Mouse (Mus musculus) embryonic facial prominence, embryonic 11.5 days (tissue): Measurements from ENCODE around the gene Gcsh. TPM values are rescaled to one million over a fixed set of nuclear protein-coding genes. Genes with fewer than 3 reads are reported as not detected.
A peak's percentile ranks its signal among the peaks of the same experiment; 100 is the strongest.

Experiments used
- ATAC-seq: fragments of 200-750 bp; cut with Nextera tagmentation; replicated peaks from 2 replicates; pipeline ENCODE4 v1.8.0; 2017; ENCODE audit warnings: low read depth; ENCODE audit not compliant: insufficient number of reproducible peaks, low FRiP score, low TSS enrichment
- DNase-seq: peaks from one replicate; pipeline ENCODE4 v3.0.0-alpha.2; 2015; ENCODE audit warnings: low spot score
- H3K27ac ChIP-seq: fragments of 300-500 bp; sonication (generic); replicated peaks from 2 replicates; pipeline ENCODE4 v1.5.1; 2014; ENCODE audit warnings: mild to moderate bottlenecking, low read depth, low read length, control low read depth
- H3K27me3 ChIP-seq: fragments of 300-500 bp; sonication (generic); 2 replicates; pipeline ENCODE4 v1.6.1; 2014; ENCODE audit warnings: mild to moderate bottlenecking, low read length, moderate library complexity, mixed read lengths; ENCODE audit not compliant: control insufficient read depth, insufficient read depth
- H3K36me3 ChIP-seq: fragments of 300-500 bp; sonication (generic); replicated peaks from 2 replicates; pipeline ENCODE4 v1.6.1; 2014; ENCODE audit warnings: low read depth, mild to moderate bottlenecking, low read length, moderate library complexity, mixed read lengths; ENCODE audit not compliant: control insufficient read depth, insufficient read depth
- H3K4me1 ChIP-seq: fragments of 300-500 bp; sonication (generic); 2 replicates; pipeline ENCODE4 v1.6.1; 2014; ENCODE audit warnings: low read length, mixed read lengths; ENCODE audit not compliant: control insufficient read depth, insufficient read depth
- H3K4me2 ChIP-seq: fragments of 300-500 bp; sonication (generic); 2 replicates; pipeline ENCODE4 v1.6.1; 2014; ENCODE audit warnings: low read depth, mild to moderate bottlenecking, control low read depth, low read length, moderate library complexity
- H3K4me3 ChIP-seq: fragments of 300-500 bp; sonication (generic); 2 replicates; pipeline ENCODE4 v1.5.1; 2014; ENCODE audit warnings: low read depth, low read length, control low read depth
- H3K9ac ChIP-seq: fragments of 300-500 bp; sonication (generic); replicated peaks from 2 replicates; pipeline ENCODE4 v1.6.1; 2014; ENCODE audit warnings: mild to moderate bottlenecking, control low read depth, low read length
- H3K9me3 ChIP-seq: fragments of 300-500 bp; sonication (generic); replicated peaks from 2 replicates; pipeline ENCODE4 v1.6.1; 2016; ENCODE audit warnings: mild to moderate bottlenecking, low read length, inconsistent platforms, mixed read lengths; ENCODE audit not compliant: control insufficient read depth
- WGBS: fragments of 180-500 bp; shearing (Covaris S2); extraction: QIAGEN DNeasy Blood & Tissue Kit; methylation state at CpG from one replicate; pipeline ENCODE4 v1.1.7; 2014; 5-methylcytosine and 5-hydroxymethylcytosine counted together
- polyA plus RNA-seq: library from polyadenylated mRNA; unstranded; fragments of >200 nt; fragmentation: Nextera tagmentation; extraction: Ambion mirVana; gene quantifications from 2 replicates; pipeline ENCODE4 v1.2.1, GENCODE M21; 2014

Gene Gcsh
- polyA plus RNA-seq: 166 and 167 TPM in 2 replicates

DNA sequence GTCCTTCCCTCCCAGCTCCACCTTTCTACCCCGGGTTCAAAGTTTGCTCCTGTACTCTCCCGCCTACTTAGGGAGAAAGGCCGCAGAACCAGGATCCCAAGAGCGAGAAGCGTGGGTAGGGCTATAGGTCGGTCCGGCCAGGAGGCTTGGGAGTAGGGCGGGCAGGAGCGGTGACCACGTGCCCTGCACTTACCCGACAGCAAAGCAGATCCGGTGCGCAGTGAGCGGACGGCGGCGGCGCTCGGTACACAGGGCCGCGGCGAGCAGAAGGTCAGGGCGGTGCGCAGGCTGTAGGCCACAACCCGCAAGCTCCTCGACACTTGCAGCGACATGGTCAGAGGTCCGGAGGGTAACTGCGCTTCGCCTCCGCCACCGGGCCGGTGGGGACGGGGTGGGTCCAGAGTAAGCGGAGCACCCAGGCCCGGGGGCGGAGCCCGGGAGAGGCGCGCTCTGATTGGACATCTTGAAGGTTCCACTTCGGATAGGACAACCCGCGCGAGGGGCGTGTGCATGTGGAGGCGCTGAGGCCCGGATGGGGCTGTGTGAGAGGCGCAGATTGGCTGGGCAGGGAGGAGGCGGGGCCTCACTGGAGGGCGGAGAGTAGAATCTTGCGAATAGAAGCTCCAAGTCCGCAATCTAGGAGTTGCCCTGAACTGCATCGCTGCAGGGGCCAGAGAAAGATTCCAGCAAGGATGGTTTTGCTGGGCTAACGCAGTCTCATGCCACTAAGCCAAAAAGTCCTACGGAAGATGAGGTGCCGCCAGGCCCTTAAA is at the start of gene Gcsh:
Gcsh (minus strand) TSS at position 443 of the 773 bp plus-strand sequence.
- Histone ChIP-seq H3K4me2 (peak within 1 kb of the TSS; percentile 65), H3K4me3 (peak within 1 kb of the TSS; percentile 64), H3K27me3 (no peaks in the 10 kb centered on the region), H3K9ac (peak within 1 kb of the TSS; percentile 65), H3K4me1 (no peaks in the 10 kb centered on the region), H3K9me3 (no peaks in the 10 kb centered on the region), H3K36me3 (no peaks in the 10 kb centered on the region), H3K27ac (no peak within 1 kb of the TSS; the same call in 1 of the 2 replicates)
- ATAC-seq: peak; percentile 100
- DNase-seq: peak; percentile 100
- WGBS: 0% methylated on average over 56 of the region's 56 CpGs

DNA sequence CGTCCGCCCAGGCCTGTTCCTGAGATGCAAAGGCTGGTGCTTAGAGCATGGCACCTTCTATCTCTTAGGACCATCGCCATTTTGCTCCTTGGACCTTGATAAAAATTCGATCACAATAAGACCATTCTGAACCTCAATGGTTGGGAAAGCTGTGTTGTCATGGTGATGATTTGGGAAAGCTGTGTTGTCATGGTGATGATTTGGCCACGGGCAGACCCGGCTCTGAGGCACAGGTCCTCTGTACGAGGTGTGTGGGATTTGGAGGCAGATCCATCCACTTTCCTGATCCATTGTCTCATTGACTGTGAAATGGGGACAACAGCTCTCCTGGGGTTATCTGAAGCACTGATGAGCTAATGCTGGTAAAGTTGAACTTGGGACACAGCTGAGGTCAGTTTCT is 46.5 kb upstream of the Gcsh start:
- DNase-seq (no peak), ATAC-seq (no peak)
- Histone ChIP-seq H3K27me3 (no peaks in the 10 kb centered on the region), H3K9ac (no peak overlapping the region), H3K36me3 (no peaks in the 10 kb centered on the region), H3K4me3 (no peak overlapping the region), H3K4me1 (no peaks in the 10 kb centered on the region), H3K4me2 (no peak overlapping the region), H3K9me3 (no peaks in the 10 kb centered on the region), H3K27ac (no peak overlapping the region)
- WGBS: 71% methylated on average over 7 of the region's 7 CpGs

DNA sequence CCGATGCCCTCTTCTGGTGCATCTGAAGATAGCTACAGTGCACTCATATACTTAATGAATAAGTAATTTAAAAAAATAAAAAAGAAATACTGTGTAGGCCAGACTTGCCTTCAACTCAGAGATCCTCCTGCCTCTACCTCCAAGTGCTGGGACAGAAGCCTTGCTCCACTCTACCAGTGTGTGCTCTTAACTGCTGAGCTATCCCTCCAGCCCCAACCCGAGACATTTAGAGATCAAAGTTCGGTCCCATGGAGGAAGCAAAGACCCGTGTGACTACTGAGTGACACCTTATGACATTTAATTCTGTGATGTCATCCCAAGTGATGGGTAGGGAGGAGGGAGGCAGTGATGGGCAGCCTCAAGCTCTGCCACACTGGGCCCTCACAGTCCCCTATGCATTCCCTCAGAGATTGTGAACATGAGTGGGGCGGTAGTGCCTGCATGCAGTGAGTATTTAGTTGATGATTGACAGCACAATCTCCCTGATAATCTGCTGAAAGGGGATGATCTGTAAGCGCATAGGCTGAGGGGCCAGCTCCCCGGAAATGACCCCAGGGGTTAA is 44.1 kb upstream of the Gcsh start:
- no peak overlapping the region for H3K9ac ChIP-seq
- no peaks in the 10 kb centered on the region for H3K4me1 ChIP-seq
- no peak overlapping the region for H3K4me2 ChIP-seq
- H3K27ac ChIP-seq: no peak overlapping the region
- H3K36me3 ChIP-seq: no peaks in the 10 kb centered on the region
- H3K27me3 ChIP-seq: no peaks in the 10 kb centered on the region
- no peak overlapping the region for H3K4me3 ChIP-seq
- DNase-seq: no peak
- ATAC-seq: no peak
- H3K9me3 ChIP-seq: no peaks in the 10 kb centered on the region
- WGBS: 81% methylated on average over 7 of the region's 7 CpGs

DNA sequence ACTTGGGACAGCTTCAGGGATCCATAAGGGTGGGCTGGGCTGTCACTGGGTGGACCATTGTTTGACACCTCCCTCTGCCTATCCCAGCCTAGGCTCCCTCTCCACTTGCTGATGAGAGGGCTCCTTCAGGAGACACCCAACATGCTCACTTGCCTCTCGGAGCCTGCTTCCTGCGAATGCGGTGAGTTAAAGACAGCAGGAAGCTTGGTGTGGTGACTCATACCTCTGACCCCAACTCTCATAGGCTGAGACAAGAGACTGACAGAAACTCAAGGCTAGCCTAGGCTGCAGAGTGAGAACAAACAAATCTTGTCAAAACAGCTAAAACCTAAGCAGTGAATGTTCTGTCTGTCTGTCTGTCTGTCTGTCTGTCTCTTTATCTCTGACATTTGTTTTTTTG is 40.1 kb upstream of the Gcsh start:
- Histone ChIP-seq H3K9ac (no peak overlapping the region), H3K36me3 (no peaks in the 10 kb centered on the region), H3K9me3 (no peaks in the 10 kb centered on the region), H3K4me3 (no peak overlapping the region), H3K27me3 (no peaks in the 10 kb centered on the region), H3K4me2 (no peak overlapping the region), H3K27ac (no peak overlapping the region), H3K4me1 (no peaks in the 10 kb centered on the region)
- 75% methylated on average over 3 of the region's 3 CpGs for WGBS
- ATAC-seq (no peak), DNase-seq (no peak)

DNA sequence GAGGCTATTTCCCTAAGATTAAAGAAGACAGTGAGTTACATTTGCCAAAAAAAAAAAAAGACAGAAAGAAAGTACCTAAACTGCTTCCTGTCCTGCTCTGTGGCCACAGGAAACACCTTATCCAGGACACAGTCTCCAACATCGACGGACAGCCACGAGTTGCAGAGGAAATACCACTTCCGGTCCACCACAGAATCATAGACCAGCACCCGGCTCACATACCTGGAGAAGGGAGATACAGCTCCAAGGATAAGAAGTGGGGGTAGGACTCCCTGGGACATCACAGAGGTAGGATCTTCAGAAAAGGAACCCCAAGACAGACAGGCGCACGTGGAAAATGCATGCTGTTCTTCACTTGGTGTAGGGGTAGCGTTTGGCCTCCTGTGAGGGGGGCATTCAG is 39.3 kb upstream of the Gcsh start:
- Histone ChIP-seq H3K9ac (no peak overlapping the region), H3K36me3 (no peaks in the 10 kb centered on the region), H3K27me3 (no peaks in the 10 kb centered on the region), H3K4me2 (no peak overlapping the region), H3K4me1 (no peaks in the 10 kb centered on the region), H3K27ac (no peak overlapping the region), H3K4me3 (no peak overlapping the region), H3K9me3 (no peaks in the 10 kb centered on the region)
- no peak for DNase-seq
- WGBS: 80% methylated on average over 8 of the region's 8 CpGs
- no peak for ATAC-seq

DNA sequence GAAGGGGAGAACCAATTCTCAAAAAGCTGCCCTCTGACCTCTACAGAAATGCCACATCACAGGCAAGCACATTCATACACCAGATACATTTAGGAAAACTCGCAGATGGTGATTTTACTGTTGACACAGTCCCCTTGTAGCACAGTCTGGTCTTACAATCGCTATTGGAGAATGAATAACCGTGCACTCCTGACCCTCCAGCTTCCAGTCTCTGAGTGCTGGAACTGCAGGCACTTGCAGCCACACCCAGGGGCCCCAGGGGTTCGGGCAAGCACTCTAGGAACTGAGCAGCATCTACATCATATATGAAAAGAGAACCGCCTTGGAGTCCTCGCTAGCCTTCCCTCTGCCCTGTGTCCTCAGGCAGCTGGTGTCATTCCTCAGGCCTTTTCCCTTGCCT is 38.1 kb upstream of the Gcsh start:
- H3K27ac ChIP-seq: no peak overlapping the region
- H3K36me3 ChIP-seq: no peaks in the 10 kb centered on the region
- no peak overlapping the region for H3K4me2 ChIP-seq
- H3K9me3 ChIP-seq: no peaks in the 10 kb centered on the region
- no peak overlapping the region for H3K9ac ChIP-seq
- no peaks in the 10 kb centered on the region for H3K4me1 ChIP-seq
- no peak overlapping the region for H3K4me3 ChIP-seq
- 77% methylated on average over 6 of the region's 6 CpGs for WGBS
- DNase-seq (no peak), ATAC-seq (no peak)
- H3K27me3 ChIP-seq: no peaks in the 10 kb centered on the region

DNA sequence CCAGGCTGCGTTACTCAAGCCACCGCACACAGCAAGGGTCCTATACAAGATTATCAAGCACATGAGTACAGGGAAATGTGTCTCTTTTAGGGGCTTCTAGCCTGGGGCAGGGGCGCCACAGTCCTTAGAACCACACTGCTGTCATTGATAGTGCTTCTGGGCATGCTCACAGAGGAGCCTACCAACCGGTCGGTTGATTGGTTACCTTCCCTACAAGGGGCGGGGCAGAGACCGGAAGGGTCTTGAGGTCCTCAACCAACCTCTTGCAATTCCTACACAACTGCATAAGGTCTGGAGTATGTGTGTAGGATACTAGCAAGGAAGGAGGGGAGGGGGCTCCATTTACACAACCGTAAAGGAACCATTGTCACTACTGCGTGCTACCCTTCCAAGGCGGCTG is 35.3 kb upstream of the Gcsh start:
- DNase-seq (no peak), ATAC-seq (no peak)
- 90% methylated on average over 10 of the region's 10 CpGs for WGBS
- Histone ChIP-seq H3K27me3 (no peaks in the 10 kb centered on the region), H3K27ac (no peak overlapping the region), H3K4me1 (no peaks in the 10 kb centered on the region), H3K4me2 (no peak overlapping the region), H3K36me3 (no peaks in the 10 kb centered on the region), H3K4me3 (no peak overlapping the region), H3K9ac (no peak overlapping the region), H3K9me3 (no peaks in the 10 kb centered on the region)

DNA sequence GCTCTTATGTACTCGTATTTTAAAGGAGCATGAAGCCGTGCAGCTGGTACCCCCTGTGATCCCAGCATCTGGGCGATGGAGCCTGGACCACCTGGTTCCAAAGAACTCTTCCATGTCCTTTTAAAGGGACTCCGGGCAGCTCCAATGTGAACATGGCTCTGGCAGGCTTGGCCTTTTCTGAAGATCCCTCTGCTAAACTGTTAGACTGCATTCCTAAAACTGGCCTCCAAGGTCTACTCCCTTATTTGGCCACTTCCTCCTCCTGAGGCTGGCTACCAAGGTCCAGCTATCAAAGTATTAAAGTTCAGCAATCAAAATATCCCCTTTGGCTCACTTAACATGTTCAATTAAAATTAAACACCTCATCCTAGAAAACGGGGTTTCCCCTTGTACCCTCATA is 34.3 kb upstream of the Gcsh start:
- H3K4me3 ChIP-seq: no peak overlapping the region
- no peaks in the 10 kb centered on the region for H3K27me3 ChIP-seq
- no peaks in the 10 kb centered on the region for H3K9me3 ChIP-seq
- no peak for ATAC-seq
- H3K4me1 ChIP-seq: no peaks in the 10 kb centered on the region
- H3K36me3 ChIP-seq: no peaks in the 10 kb centered on the region
- no peak overlapping the region for H3K4me2 ChIP-seq
- WGBS: 87% methylated on average over 5 of the region's 5 CpGs
- DNase-seq: no peak
- H3K27ac ChIP-seq: no peak overlapping the region
- H3K9ac ChIP-seq: no peak overlapping the region
